Mouse (Mus musculus): ENCODE measurements at regions not wholly inside any gene's neighbourhood (a gene's known extent, or its start where the extent isn't known, plus 50 kb on each side); places are given as distances from the start of the nearest gene placed in this dataset.

- 83% methylated on average over 6 of the region's 6 CpGs for WGBS
- DNase-seq (ENCODE audit: low spot score) (no peak), ATAC-seq (ENCODE audit: low FRiP score, low read depth) (no peak)
- no peaks in the 10 kb centered on the region for H3K27me3 ChIP-seq (ENCODE audit: control insufficient read depth, insufficient read depth, low read length)
- no peak overlapping the region for H3K9ac ChIP-seq (ENCODE audit: low read depth, low read length, severe bottlenecking)
- no peaks in the 10 kb centered on the region for H3K9me3 ChIP-seq (ENCODE audit: control insufficient read depth, low read length)
- no peak for TF ChIP-seq POLR2A (IDR thresholded peaks at IDR 0.05; ENCODE audit: borderline replicate concordance, extremely low read depth, insufficient read depth, insufficient read length)
- no peak overlapping the region for H3K4me3 ChIP-seq (replicated peaks; ENCODE audit: low read length)
- H3K36me3 ChIP-seq (ENCODE audit: control insufficient read depth, insufficient read depth, low read length), result 0 out of 2 replicates have a peak, but pooled peaks cover under 1% of the 10 kb centered on the region
- H3K27ac ChIP-seq (replicated peaks; ENCODE audit: low read depth, low read length), result no peak overlapping the region
- no peaks in the 10 kb centered on the region for H3K4me1 ChIP-seq (ENCODE audit: control insufficient read depth, insufficient read depth, low read length)
- no peak overlapping the region for H3K4me2 ChIP-seq (replicated peaks; ENCODE audit: low read depth, low read length, severe bottlenecking)
Observed at GRCm38 (mm10) chr16:77704726-77705125, 102.8 kb upstream of the Gm11146 start.

GRCm38 (mm10) chr16:77695443-77695842 is 93.5 kb upstream of the Gm11146 start:
- Histone ChIP-seq H3K9ac (ENCODE audit: low read depth, low read length, severe bottlenecking) (no peak overlapping the region), H3K4me3 (replicated peaks; ENCODE audit: low read length) (no peak overlapping the region), H3K9me3 (ENCODE audit: control insufficient read depth, low read length) (no peaks in the 10 kb centered on the region), H3K27ac (replicated peaks; ENCODE audit: low read depth, low read length) (no peak overlapping the region), H3K36me3 (ENCODE audit: control insufficient read depth, insufficient read depth, low read length) (0 out of 2 replicates have a peak, but pooled peaks cover 3% of the 10 kb centered on the region), H3K4me2 (replicated peaks; ENCODE audit: low read depth, low read length, severe bottlenecking) (no peak overlapping the region), H3K4me1 (ENCODE audit: control insufficient read depth, insufficient read depth, low read length) (no peaks in the 10 kb centered on the region), H3K27me3 (ENCODE audit: control insufficient read depth, insufficient read depth, low read length) (no peaks in the 10 kb centered on the region)
- WGBS, result 83% methylated on average over 1 of the region's 1 CpGs
- no peak for ATAC-seq (ENCODE audit: low FRiP score, low read depth)
- TF ChIP-seq POLR2A (IDR thresholded peaks at IDR 0.05; ENCODE audit: borderline replicate concordance, extremely low read depth, insufficient read depth, insufficient read length), result no peak
- DNase-seq (ENCODE audit: low spot score), result no peak

- WGBS, result 86% methylated on average over 4 of the region's 4 CpGs
- H3K27ac ChIP-seq (replicated peaks; ENCODE audit: low read depth, low read length), result no peak overlapping the region
- no peak for TF ChIP-seq POLR2A (IDR thresholded peaks at IDR 0.05; ENCODE audit: borderline replicate concordance, extremely low read depth, insufficient read depth, insufficient read length)
- H3K4me2 ChIP-seq (replicated peaks; ENCODE audit: low read depth, low read length, severe bottlenecking), result no peak overlapping the region
- no peak for ATAC-seq (ENCODE audit: low FRiP score, low read depth)
- no peak overlapping the region for H3K9ac ChIP-seq (ENCODE audit: low read depth, low read length, severe bottlenecking)
- no peak overlapping the region for H3K4me3 ChIP-seq (replicated peaks; ENCODE audit: low read length)
- H3K36me3 ChIP-seq (ENCODE audit: control insufficient read depth, insufficient read depth, low read length), result no peaks in the 10 kb centered on the region
- H3K4me1 ChIP-seq (ENCODE audit: control insufficient read depth, insufficient read depth, low read length), result no peaks in the 10 kb centered on the region
- H3K9me3 ChIP-seq (ENCODE audit: control insufficient read depth, low read length), result no peaks in the 10 kb centered on the region
- no peak for DNase-seq (ENCODE audit: low spot score)
- H3K27me3 ChIP-seq (ENCODE audit: control insufficient read depth, insufficient read depth, low read length), result no peaks in the 10 kb centered on the region
Observed at GRCm38 (mm10) chr16:77687056-77687839, 85.4 kb upstream of the Gm11146 start.

- no peak for ATAC-seq (ENCODE audit: low FRiP score, low read depth)
Observed at GRCm38 (mm10) chr16:77685651-77686190, 83.8 kb upstream of the Gm11146 start.

GRCm38 (mm10) chr16:77684521-77684920 is 82.6 kb upstream of the Gm11146 start:
- TF ChIP-seq POLR2A (IDR thresholded peaks at IDR 0.05; ENCODE audit: borderline replicate concordance, extremely low read depth, insufficient read depth, insufficient read length), result no peak
- ATAC-seq (ENCODE audit: low FRiP score, low read depth), result no peak
- H3K9ac ChIP-seq (ENCODE audit: low read depth, low read length, severe bottlenecking), result no peak overlapping the region

More at GRCm38 (mm10) chr16:77685651-77686190, 83.8 kb upstream of the Gm11146 start:
- no peak overlapping the region for H3K4me2 ChIP-seq (replicated peaks; ENCODE audit: low read depth, low read length, severe bottlenecking)
- no peaks in the 10 kb centered on the region for H3K36me3 ChIP-seq (ENCODE audit: control insufficient read depth, insufficient read depth, low read length)
- 90% methylated on average over 5 of the region's 5 CpGs for WGBS
- no peaks in the 10 kb centered on the region for H3K4me1 ChIP-seq (ENCODE audit: control insufficient read depth, insufficient read depth, low read length)
- no peak for DNase-seq (ENCODE audit: low spot score)
- H3K4me3 ChIP-seq (replicated peaks; ENCODE audit: low read length), result no peak overlapping the region
- H3K9ac ChIP-seq (ENCODE audit: low read depth, low read length, severe bottlenecking), result no peak overlapping the region
- no peaks in the 10 kb centered on the region for H3K9me3 ChIP-seq (ENCODE audit: control insufficient read depth, low read length)
- H3K27ac ChIP-seq (replicated peaks; ENCODE audit: low read depth, low read length), result no peak overlapping the region
- TF ChIP-seq POLR2A (IDR thresholded peaks at IDR 0.05; ENCODE audit: borderline replicate concordance, extremely low read depth, insufficient read depth, insufficient read length), result no peak
- H3K27me3 ChIP-seq (ENCODE audit: control insufficient read depth, insufficient read depth, low read length), result no peaks in the 10 kb centered on the region

More at GRCm38 (mm10) chr16:77684521-77684920, 82.6 kb upstream of the Gm11146 start:
- no peaks in the 10 kb centered on the region for H3K27me3 ChIP-seq (ENCODE audit: control insufficient read depth, insufficient read depth, low read length)
- H3K9me3 ChIP-seq (ENCODE audit: control insufficient read depth, low read length), result no peaks in the 10 kb centered on the region
- no peak for DNase-seq (ENCODE audit: low spot score)
- H3K4me3 ChIP-seq (replicated peaks; ENCODE audit: low read length), result no peak overlapping the region
- H3K36me3 ChIP-seq (ENCODE audit: control insufficient read depth, insufficient read depth, low read length), result no peaks in the 10 kb centered on the region
- 85% methylated on average over 2 of the region's 2 CpGs for WGBS
- H3K27ac ChIP-seq (replicated peaks; ENCODE audit: low read depth, low read length), result no peak overlapping the region
- no peak overlapping the region for H3K4me2 ChIP-seq (replicated peaks; ENCODE audit: low read depth, low read length, severe bottlenecking)
- H3K4me1 ChIP-seq (ENCODE audit: control insufficient read depth, insufficient read depth, low read length), result no peaks in the 10 kb centered on the region
